Mouse (Mus musculus) brain, embryonic 14.5 days (tissue): ENCODE results near the gene Lsg1. TPM values are rescaled to one million over a fixed set of nuclear protein-coding genes. Genes with fewer than 3 reads are reported as not detected.
A peak's percentile ranks its signal among the peaks of the same experiment; 100 is the strongest.

Experiments used
- DNase-seq: peaks from one replicate; pipeline ENCODE4 v3.0.0-alpha.2; 2011; ENCODE audit warnings: low read depth
- CTCF ChIP-seq: fragments of 200-500 bp; IDR thresholded peaks from 2 replicates; pipeline ENCODE4 v1.5.1; 2012; ENCODE audit warnings: inconsistent platforms, mild to moderate bottlenecking, moderate library complexity, borderline replicate concordance; ENCODE audit not compliant: insufficient read depth, insufficient read length; ENCODE audit errors: extremely low read depth
- POLR2A ChIP-seq: fragments of 200-500 bp; IDR thresholded peaks from 2 replicates; pipeline ENCODE4 v1.6.1; 2012; ENCODE audit warnings: mild to moderate bottlenecking, inconsistent platforms, borderline replicate concordance; ENCODE audit not compliant: poor library complexity, insufficient read depth, insufficient read length, severe bottlenecking; ENCODE audit errors: extremely low read depth
- polyA plus RNA-seq: library from polyadenylated mRNA; depleted of rRNA; stranded (reverse); fragments of >200 nt; gene quantifications from 2 replicates; pipeline ENCODE4 v1.2.3, GENCODE M21; 2012

The Lsg1 gene
- polyA plus RNA-seq, 1 experiment, result 29.1 TPM

GRCm38 (mm10) chr16:30600431-30601045, 13.1 kb upstream of the Lsg1 start:
- peak; percentile 70 for DNase-seq
- TF ChIP-seq CTCF (no peak), POLR2A (no peak)

- no peak for TF ChIP-seq POLR2A
- TF ChIP-seq CTCF, result peak; percentile 32; the same call in 1 of the 2 replicates
- DNase-seq, result peak; percentile 92
These were observed 12.3 kb upstream of the Lsg1 start, which contains the start of gene Fam43a for GRCm38 (mm10) chr16:30599491-30600268. Fam43a (plus strand) TSS chr16:30599723.

GRCm38 (mm10) chr16:30596959-30597681, 9.7 kb upstream of the Lsg1 start:
- TF ChIP-seq CTCF (peak; percentile 96), POLR2A (no peak)
- peak; percentile 93 for DNase-seq

GRCm38 (mm10) chr16:30595835-30596557, 8.6 kb upstream of the Lsg1 start:
- TF ChIP-seq POLR2A (no peak), CTCF (no peak)
- peak; percentile 89 for DNase-seq

- TF ChIP-seq CTCF (no peak), POLR2A (no peak)
- no peak for DNase-seq
These were observed 8.0 kb upstream of the Lsg1 start for GRCm38 (mm10) chr16:30595356-30595755.

GRCm38 (mm10) chr16:30591990-30592389, 4.6 kb upstream of the Lsg1 start:
- DNase-seq, result no peak
- TF ChIP-seq POLR2A (no peak), CTCF (no peak)

- TF ChIP-seq CTCF (no peak), POLR2A (no peak)
- DNase-seq, result no peak
These were observed 3.1 kb upstream of the Lsg1 start for GRCm38 (mm10) chr16:30590264-30591209.

GRCm38 (mm10) chr16:30586935-30587493, 378 bp downstream of the Lsg1 start:
- TF ChIP-seq POLR2A (no peak), CTCF (no peak)
- no peak for DNase-seq

- TF ChIP-seq CTCF (no peak), POLR2A (no peak)
These were observed 6.6 kb downstream of the Lsg1 start for GRCm38 (mm10) chr16:30580765-30581164.

More at GRCm38 (mm10) chr16:30580765-30581164, 6.6 kb downstream of the Lsg1 start:
- no peak for DNase-seq
